Mouse (Mus musculus) embryonic facial prominence, embryonic 14.5 days (tissue): ENCODE measurements around the gene Atp13a2. TPM values are rescaled to one million over a fixed set of nuclear protein-coding genes. Genes with fewer than 3 reads are reported as not detected.
A peak's percentile ranks its signal among the peaks of the same experiment; 100 is the strongest.

ENCODE experiments used
- ATAC-seq: fragments of 200-750 bp; cut with Nextera tagmentation; 2 replicates; pipeline ENCODE4 v1.8.0; 2017; ENCODE audit warnings: low read depth, moderate number of reproducible peaks, moderate TSS enrichment
- DNase-seq: peaks from one replicate; pipeline ENCODE4 v3.0.0-alpha.2; 2015; ENCODE audit warnings: low spot score
- H3K27ac ChIP-seq: fragments of 300-500 bp; sonication (generic); replicated peaks from 2 replicates; pipeline ENCODE4 v1.5.1; 2014; ENCODE audit warnings: low read depth, mild to moderate bottlenecking, low read length, moderate library complexity
- H3K27me3 ChIP-seq: fragments of 300-500 bp; sonication (generic); replicated peaks from 2 replicates; pipeline ENCODE4 v1.6.1; 2014; ENCODE audit warnings: low read length; ENCODE audit not compliant: control insufficient read depth, insufficient read depth
- H3K36me3 ChIP-seq: fragments of 300-500 bp; sonication (generic); 2 replicates; pipeline ENCODE4 v1.6.1; 2014; ENCODE audit warnings: low read length, mixed read lengths; ENCODE audit not compliant: control insufficient read depth, insufficient read depth
- H3K4me1 ChIP-seq: fragments of 300-500 bp; sonication (generic); 2 replicates; pipeline ENCODE4 v1.6.1; 2014; ENCODE audit warnings: antibody characterized with exemption, low read length; ENCODE audit not compliant: control insufficient read depth, insufficient read depth
- H3K4me2 ChIP-seq: fragments of 300-500 bp; sonication (generic); 2 replicates; pipeline ENCODE4 v1.6.1; 2014; ENCODE audit warnings: low read depth, mild to moderate bottlenecking, low read length, moderate library complexity, mixed read lengths
- H3K4me3 ChIP-seq: fragments of 300-500 bp; sonication (generic); 2 replicates; pipeline ENCODE4 v1.5.1; 2014; ENCODE audit warnings: low read depth, mild to moderate bottlenecking, low read length
- H3K9ac ChIP-seq: fragments of 300-500 bp; sonication (generic); 2 replicates; pipeline ENCODE4 v1.6.1; 2014; ENCODE audit warnings: low read depth, mild to moderate bottlenecking, low read length, moderate library complexity, mixed read lengths
- H3K9me3 ChIP-seq: fragments of 300-500 bp; sonication (generic); 2 replicates; pipeline ENCODE4 v1.6.1; 2016; ENCODE audit warnings: low read length; ENCODE audit not compliant: control insufficient read depth
- WGBS: fragments of 180-500 bp; shearing (Covaris S2); extraction: QIAGEN DNeasy Blood & Tissue Kit; methylation state at CpG from one replicate; pipeline ENCODE4 v1.1.7; 2014; 5-methylcytosine and 5-hydroxymethylcytosine counted together
- polyA plus RNA-seq: library from polyadenylated mRNA; unstranded; fragments of >200 nt; fragmentation: Nextera tagmentation; extraction: Ambion mirVana; gene quantifications from 2 replicates; pipeline ENCODE4 v1.2.1, GENCODE M21; 2014

Gene Atp13a2
- 42.9 and 43.5 TPM in 2 replicates for polyA plus RNA-seq

DNA sequence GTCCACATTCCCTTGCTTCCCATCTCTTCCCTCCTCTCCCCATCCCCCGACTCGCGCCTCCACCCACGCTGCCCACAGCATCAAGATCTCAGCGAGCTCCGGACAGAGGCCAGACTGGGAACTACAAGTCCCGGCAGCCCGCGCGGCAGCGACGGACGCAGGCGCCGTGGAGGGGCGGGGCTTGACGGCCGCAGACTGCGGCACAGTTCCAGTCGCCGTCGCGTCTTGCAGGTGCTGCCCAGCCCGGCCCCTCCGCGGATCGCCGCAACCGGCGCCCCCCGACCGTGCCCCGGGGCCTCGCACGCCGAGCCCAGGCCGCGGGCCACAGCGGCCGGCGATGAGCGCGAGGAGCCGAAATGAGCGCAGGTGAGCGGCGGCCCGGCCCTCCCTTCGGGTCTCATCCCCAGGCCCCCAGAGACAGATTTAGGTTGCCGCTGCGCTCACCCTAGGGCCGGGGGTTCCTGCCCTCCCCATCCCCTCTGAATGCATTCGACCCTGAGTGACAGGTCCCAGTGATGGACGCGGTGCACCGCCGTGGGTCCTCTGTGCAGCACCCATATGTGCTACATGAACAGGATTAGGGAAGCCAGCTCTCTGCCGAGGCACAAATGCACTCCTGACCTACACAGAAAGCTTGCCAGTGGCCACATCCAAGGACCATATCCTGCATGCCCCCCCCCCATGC is at the start of gene Atp13a2:
TSS of gene Atp13a2 (plus strand) at position 163 of the 685 bp plus-strand sequence.
- Histone ChIP-seq H3K27me3 (no peaks in the 10 kb centered on the region), H3K9ac (peak within 1 kb of the TSS; percentile 85), H3K27ac (no peak within 1 kb of the TSS), H3K4me1 (peaks cover 17% of the 10 kb centered on the region), H3K9me3 (no peaks in the 10 kb centered on the region), H3K4me2 (peak within 1 kb of the TSS; percentile 87), H3K4me3 (peak within 1 kb of the TSS; percentile 95), H3K36me3 (no peaks in the 10 kb centered on the region)
- DNase-seq = peak; percentile 92
- under 1% methylated on average over 56 of the region's 58 CpGs for WGBS
- ATAC-seq = peak; percentile 88

DNA sequence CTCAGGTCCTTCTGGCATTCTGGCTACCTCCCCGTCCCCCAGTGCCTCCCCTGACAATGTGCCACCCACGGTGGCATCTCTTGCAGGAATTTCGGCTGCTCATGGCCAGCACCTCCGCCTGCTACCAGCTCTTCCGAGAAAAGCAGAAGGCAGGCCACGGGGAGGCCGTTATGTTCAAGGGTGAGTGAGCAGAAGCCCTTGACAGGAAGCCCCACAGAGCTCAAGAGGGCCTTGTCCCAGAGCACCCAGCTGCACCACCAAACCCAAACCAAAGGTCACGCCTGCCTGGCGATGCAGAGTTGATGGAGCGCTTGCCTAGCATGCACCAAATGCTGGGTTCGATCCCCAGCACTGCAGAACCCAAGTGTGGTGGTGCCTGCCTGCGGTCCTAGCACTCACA is 42.3 kb upstream of the Atp13a2 start:
- Histone ChIP-seq H3K27ac (no peak overlapping the region), H3K4me3 (no peak overlapping the region), H3K36me3 (no peaks in the 10 kb centered on the region), H3K9me3 (no peaks in the 10 kb centered on the region), H3K4me2 (no peak overlapping the region), H3K27me3 (no peaks in the 10 kb centered on the region), H3K4me1 (no peaks in the 10 kb centered on the region), H3K9ac (no peak overlapping the region)
- ATAC-seq (no peak), DNase-seq (no peak)
- WGBS = 91% methylated on average over 12 of the region's 12 CpGs

- Histone ChIP-seq H3K9ac (no peak overlapping the region), H3K36me3 (no peaks in the 10 kb centered on the region), H3K4me3 (no peak overlapping the region), H3K4me1 (no peaks in the 10 kb centered on the region), H3K9me3 (no peaks in the 10 kb centered on the region), H3K27me3 (no peaks in the 10 kb centered on the region), H3K27ac (no peak overlapping the region), H3K4me2 (no peak overlapping the region)
- ATAC-seq = no peak
- WGBS = 67% methylated on average over 5 of the region's 5 CpGs
- no peak for DNase-seq
Observed at GRCm38 (mm10) chr4:140944961-140945442, 41.7 kb upstream of the Atp13a2 start.

DNA sequence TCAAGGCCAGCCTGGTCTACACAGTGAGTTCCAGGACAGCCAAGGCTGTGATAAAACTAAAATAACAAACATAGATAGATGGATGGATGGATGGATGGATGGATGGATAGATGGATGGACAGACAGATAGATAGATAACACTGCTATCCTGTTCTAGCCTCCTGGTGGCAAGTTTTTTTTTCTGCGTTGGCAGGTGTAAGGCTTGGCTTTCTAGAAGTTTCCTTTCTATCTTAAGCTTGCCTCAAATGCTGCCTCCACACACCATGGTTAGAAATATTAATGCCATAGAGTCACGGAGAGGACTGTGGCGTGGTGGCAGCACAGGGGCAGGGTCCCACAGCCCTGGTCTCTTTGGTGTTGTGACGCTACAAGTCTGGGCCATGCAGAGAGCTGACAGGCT is 41.1 kb upstream of the Atp13a2 start:
- H3K9ac ChIP-seq = no peak overlapping the region
- no peaks in the 10 kb centered on the region for H3K9me3 ChIP-seq
- DNase-seq (no peak), ATAC-seq (no peak)
- 90% methylated on average over 4 of the region's 4 CpGs for WGBS
- no peaks in the 10 kb centered on the region for H3K36me3 ChIP-seq
- no peak overlapping the region for H3K27ac ChIP-seq
- H3K4me2 ChIP-seq = no peak overlapping the region
- H3K27me3 ChIP-seq = no peaks in the 10 kb centered on the region
- H3K4me3 ChIP-seq = no peak overlapping the region
- no peaks in the 10 kb centered on the region for H3K4me1 ChIP-seq

GRCm38 (mm10) chr4:140946048-140946447 is 40.6 kb upstream of the Atp13a2 start:
- WGBS = 68% methylated on average over 4 of the region's 4 CpGs
- ATAC-seq = no peak
- no peak overlapping the region for H3K4me2 ChIP-seq
- no peak overlapping the region for H3K4me3 ChIP-seq
- H3K36me3 ChIP-seq = no peaks in the 10 kb centered on the region
- H3K27me3 ChIP-seq = no peaks in the 10 kb centered on the region
- H3K27ac ChIP-seq = no peak overlapping the region
- H3K9me3 ChIP-seq = no peaks in the 10 kb centered on the region
- no peaks in the 10 kb centered on the region for H3K4me1 ChIP-seq
- no peak overlapping the region for H3K9ac ChIP-seq
- DNase-seq = no peak

- Histone ChIP-seq H3K27me3 (no peaks in the 10 kb centered on the region), H3K4me1 (no peaks in the 10 kb centered on the region), H3K4me3 (no peak overlapping the region), H3K9ac (no peak overlapping the region), H3K36me3 (no peaks in the 10 kb centered on the region), H3K9me3 (no peaks in the 10 kb centered on the region), H3K27ac (no peak overlapping the region), H3K4me2 (no peak overlapping the region)
- ATAC-seq = no peak
- WGBS = 66% methylated on average over 14 of the region's 14 CpGs
- no peak for DNase-seq
Observed at GRCm38 (mm10) chr4:140946580-140947205, 40.0 kb upstream of the Atp13a2 start.

- 74% methylated on average over 12 of the region's 12 CpGs for WGBS
- Histone ChIP-seq H3K4me1 (no peaks in the 10 kb centered on the region), H3K27ac (no peak overlapping the region), H3K27me3 (no peaks in the 10 kb centered on the region), H3K9ac (no peak overlapping the region), H3K9me3 (no peaks in the 10 kb centered on the region), H3K36me3 (no peaks in the 10 kb centered on the region), H3K4me3 (no peak overlapping the region), H3K4me2 (no peak overlapping the region)
- no peak for ATAC-seq
- no peak for DNase-seq
Observed at GRCm38 (mm10) chr4:140947487-140948440, 38.9 kb upstream of the Atp13a2 start.

GRCm38 (mm10) chr4:140948481-140948880 is 38.2 kb upstream of the Atp13a2 start:
- no peaks in the 10 kb centered on the region for H3K27me3 ChIP-seq
- DNase-seq = no peak

More at GRCm38 (mm10) chr4:140948481-140948880, 38.2 kb upstream of the Atp13a2 start:
- no peaks in the 10 kb centered on the region for H3K4me1 ChIP-seq
- H3K9ac ChIP-seq = no peak overlapping the region
- peak; percentile 27; the same call in 1 of the 2 replicates for ATAC-seq
- H3K36me3 ChIP-seq = no peaks in the 10 kb centered on the region
- no peak overlapping the region for H3K27ac ChIP-seq
- no peak overlapping the region for H3K4me2 ChIP-seq
- 66% methylated on average over 6 of the region's 6 CpGs for WGBS
- no peaks in the 10 kb centered on the region for H3K9me3 ChIP-seq
- H3K4me3 ChIP-seq = no peak overlapping the region
